Mouse (Mus musculus): Measurements from ENCODE around the gene Adgrl1. TPM values are rescaled to one million over a fixed set of nuclear protein-coding genes. Genes with fewer than 3 reads are reported as not detected.

The Adgrl1 gene
- polyA plus RNA-seq, 1 experiment from 2014 or later, result 56.8 TPM

DNA sequence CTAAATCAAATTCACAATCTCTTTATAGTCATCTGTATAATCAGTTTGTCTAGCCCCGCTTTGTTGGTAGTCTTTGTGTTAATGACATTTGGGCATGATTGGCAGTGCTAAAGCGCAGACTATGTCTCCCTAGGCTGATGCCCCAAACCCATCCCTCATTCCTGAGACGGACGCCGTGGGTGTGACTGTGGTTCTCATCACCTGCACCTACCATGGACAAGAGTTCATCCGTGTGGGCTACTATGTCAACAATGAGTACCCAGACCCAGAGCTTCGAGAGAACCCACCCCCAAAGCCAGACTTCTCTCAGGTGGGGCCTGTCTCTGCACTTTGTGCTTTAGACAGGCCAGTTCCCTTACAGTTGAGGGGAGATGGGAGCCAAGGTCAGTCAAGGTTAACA lies 67.8 kb downstream of the Adgrl1 start:
- Histone ChIP-seq H3K9ac (no peak overlapping the region), H3K36me3 (no peaks in the 10 kb centered on the region), H3K4me3 (no peak overlapping the region), H3K9me3 (no peaks in the 10 kb centered on the region), H3K27me3 (no peaks in the 10 kb centered on the region), H3K4me1 (replicated peaks) (peaks cover 8% of the 10 kb centered on the region), H3K4me2 (no peak overlapping the region), H3K27ac (replicated peaks) (no peak overlapping the region)
- ATAC-seq (ENCODE audit: low FRiP score, low read depth), result no peak
- 93% methylated on average over 7 of the region's 7 CpGs for WGBS

DNA sequence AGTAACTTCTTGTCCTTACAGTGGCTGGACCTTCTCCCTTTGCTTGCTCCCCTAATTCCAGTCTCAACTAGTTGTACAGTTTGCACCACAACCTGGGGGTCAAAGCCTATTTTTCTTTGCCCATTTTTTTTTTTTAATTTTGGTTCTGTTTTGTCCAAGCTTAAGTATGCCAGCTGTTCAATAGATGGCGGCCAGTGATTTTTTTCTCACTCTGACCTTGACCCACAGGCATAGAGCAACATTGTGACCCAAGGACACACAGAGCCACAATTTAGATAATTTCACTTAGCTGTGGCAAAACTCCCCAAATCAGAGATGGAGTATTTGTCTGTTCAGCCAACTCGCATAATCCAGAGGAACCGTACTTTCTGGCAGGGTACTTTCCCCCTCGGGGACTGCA lies 71.2 kb downstream of the Adgrl1 start:
- Histone ChIP-seq H3K4me2 (0 out of 2 replicates have a peak overlapping the region, but pooled peaks have one; percentile 66), H3K27me3 (no peaks in the 10 kb centered on the region), H3K9me3 (no peaks in the 10 kb centered on the region), H3K4me3 (no peak overlapping the region), H3K27ac (replicated peaks) (no peak overlapping the region), H3K36me3 (no peaks in the 10 kb centered on the region), H3K9ac (no peak overlapping the region), H3K4me1 (replicated peaks) (peaks cover 29% of the 10 kb centered on the region)
- 90% methylated on average over 4 of the region's 4 CpGs for WGBS
- ATAC-seq (ENCODE audit: low FRiP score, low read depth), result no peak

DNA sequence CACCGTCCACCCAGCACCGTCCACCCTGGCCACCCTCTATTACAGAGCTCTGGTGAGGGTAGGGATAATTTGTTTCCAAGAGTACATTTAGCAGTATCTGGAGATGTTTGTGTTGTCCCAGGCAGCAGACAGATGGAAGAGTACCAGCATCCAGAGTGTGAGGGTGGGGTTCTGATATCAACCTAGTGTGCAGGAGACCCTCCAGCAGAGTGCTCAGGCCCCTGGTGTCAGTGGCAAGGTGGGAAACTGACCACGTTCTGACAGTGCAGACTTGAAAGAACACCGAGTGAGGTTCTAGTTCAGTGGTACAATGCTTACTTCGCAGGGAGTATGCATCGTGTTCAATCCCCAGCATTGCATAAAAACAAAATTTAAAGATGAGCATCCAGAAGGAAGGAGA lies 71.8 kb downstream of the Adgrl1 start:
- H3K27ac ChIP-seq (replicated peaks), result peak overlapping the region; percentile 83; the same call in 1 of the 2 replicates
- WGBS, result 73% methylated on average over 6 of the region's 6 CpGs

DNA sequence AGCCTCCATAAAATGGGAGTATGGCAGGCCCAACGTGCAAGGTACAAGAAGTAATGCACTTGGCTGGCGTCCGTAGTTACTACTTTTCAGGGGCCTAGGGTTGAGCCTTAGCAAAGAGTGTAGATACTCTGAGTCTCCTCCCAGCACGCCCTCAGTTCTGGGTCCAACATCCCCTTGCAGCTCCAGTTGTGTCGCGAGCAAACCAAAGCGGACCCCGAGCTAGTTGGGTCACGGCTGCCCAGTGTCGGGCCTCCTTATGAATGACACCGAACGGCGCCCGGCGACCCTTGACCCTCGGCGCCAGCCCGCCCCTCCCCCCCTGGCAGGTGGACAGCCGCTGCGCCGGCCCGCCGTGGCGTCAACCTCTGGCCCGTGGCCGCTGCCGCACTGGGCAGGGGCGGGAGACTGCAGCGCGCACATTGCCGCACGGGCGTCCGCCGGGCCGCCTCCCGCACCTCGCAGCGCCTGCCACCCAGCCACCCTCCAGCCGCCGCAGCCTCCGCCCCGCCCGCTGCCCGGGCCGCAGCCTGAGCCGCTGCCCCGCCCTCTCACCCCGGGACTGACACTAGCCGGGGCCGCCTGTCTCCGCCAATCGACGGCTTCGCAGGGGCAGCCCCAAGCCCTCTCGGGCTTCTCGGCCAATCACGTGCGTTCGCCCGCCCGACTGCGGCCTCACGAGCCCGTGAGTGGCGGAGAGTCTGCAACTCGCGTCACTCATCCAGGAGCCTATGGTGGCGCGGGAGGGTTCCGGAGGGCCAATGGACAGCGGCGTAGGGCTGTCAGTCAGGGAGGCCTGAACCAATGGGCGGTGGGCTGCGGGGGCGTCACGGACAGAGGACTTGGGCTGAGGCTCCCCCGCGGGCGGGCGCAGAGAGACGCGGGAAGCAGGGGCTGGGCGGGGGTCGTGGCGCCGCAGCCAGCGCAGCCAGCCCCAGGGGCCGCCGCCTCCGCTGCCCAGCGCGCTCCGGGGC lies 72.5 kb downstream of the Adgrl1 start, which contains the start of gene Prkaca:
Prkaca (plus strand) TSS at position 844 of the 971 bp plus-strand sequence.
- H3K9me3 ChIP-seq, result no peaks in the 10 kb centered on the region
- peak within 1 kb of the TSS; percentile 94 for H3K4me2 ChIP-seq
- H3K4me1 ChIP-seq (replicated peaks), result peaks cover 41% of the 10 kb centered on the region
- no peaks in the 10 kb centered on the region for H3K36me3 ChIP-seq
- 0% methylated on average over 88 of the region's 94 CpGs for WGBS
- peak within 1 kb of the TSS; percentile 98 for H3K9ac ChIP-seq
- no peaks in the 10 kb centered on the region for H3K27me3 ChIP-seq
- peak within 1 kb of the TSS; percentile 89 for H3K27ac ChIP-seq (replicated peaks)
- peak; percentile 100 for ATAC-seq (ENCODE audit: low FRiP score, low read depth)
- H3K4me3 ChIP-seq, result peak within 1 kb of the TSS; percentile 98

More for the DNA sequence above, 71.8 kb downstream of the Adgrl1 start:
- H3K4me2 ChIP-seq, result peak overlapping the region; percentile 66
- H3K4me1 ChIP-seq (replicated peaks), result peaks cover 33% of the 10 kb centered on the region
- no peaks in the 10 kb centered on the region for H3K36me3 ChIP-seq
- H3K27me3 ChIP-seq, result no peaks in the 10 kb centered on the region
- peak overlapping the region; percentile 69 for H3K9ac ChIP-seq
- H3K9me3 ChIP-seq, result no peaks in the 10 kb centered on the region
- peak overlapping the region; percentile 98 for H3K4me3 ChIP-seq
- ATAC-seq (ENCODE audit: low FRiP score, low read depth), result no peak

DNA sequence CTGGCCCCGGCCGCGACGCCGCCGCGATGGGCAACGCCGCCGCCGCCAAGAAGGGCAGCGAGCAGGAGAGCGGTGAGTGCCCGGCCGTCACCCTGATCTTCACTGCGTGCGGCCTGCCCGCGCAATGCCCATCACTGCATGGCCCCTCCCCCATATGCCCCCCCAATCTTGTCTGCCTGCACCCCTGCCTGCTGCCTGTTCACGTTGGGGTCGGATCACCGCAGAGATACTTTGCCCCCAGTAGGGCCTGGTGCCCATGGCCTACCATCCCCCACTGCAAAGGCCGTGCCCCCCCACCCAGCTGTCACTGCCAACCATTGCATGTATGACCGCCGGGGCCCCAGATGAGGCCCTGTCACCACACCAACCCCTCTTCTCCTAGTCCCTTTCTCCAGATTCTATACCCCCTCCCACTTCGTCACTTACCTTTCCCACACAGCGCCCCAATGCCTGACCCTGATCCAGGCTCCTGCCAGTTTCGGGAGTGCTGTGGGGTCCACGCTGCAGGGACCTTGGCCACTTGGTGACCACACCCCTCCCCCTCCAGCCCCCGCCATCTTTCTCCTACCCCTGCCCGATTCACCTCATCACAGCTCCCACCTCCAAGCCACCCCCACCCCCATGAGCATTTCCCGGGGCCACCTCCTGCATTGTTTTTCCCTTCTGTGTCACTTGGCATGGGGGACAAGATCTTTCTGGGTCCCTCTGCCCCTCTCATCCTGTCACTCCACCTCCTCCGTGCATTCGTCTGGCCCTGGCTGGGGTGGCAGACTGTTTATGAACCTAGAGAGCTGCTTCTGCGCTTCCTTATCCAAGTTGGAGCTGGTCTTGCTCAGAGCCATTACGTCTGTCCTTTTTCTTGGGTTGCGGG lies 73.5 kb downstream of the Adgrl1 start:
- Histone ChIP-seq H3K27ac (replicated peaks) (peak overlapping the region; percentile 89), H3K27me3 (no peaks in the 10 kb centered on the region), H3K9ac (peak overlapping the region; percentile 98), H3K36me3 (no peaks in the 10 kb centered on the region), H3K4me2 (peak overlapping the region; percentile 94), H3K4me3 (peak overlapping the region; percentile 98), H3K4me1 (replicated peaks) (peaks cover 50% of the 10 kb centered on the region), H3K9me3 (no peaks in the 10 kb centered on the region)
- WGBS, result 2% methylated on average over 34 of the region's 37 CpGs
- no peak; the same call in none of the 2 replicates for ATAC-seq (ENCODE audit: low FRiP score, low read depth)

DNA sequence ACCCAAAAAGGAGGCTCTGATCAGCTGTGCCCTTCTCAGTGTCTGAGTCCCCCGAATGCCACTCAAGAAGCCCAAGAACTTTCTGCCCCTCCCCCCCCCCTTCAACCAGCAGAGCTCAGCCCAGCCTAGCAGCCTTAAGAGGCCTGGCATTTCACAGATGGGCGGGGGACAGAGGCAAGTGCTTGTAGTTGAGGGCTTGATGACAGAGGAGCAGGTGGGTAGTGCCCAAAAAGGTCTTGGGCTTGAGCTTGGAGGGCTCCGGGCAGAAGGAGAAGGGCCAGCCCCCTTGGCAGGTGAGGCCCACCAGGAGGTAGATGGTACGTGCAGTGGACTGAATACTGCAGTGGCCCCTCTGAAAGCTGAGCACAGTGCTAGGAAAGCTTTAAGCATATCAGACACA lies 74.6 kb downstream of the Adgrl1 start:
- Histone ChIP-seq H3K9me3 (no peaks in the 10 kb centered on the region), H3K9ac (no peak overlapping the region), H3K4me1 (replicated peaks) (peaks cover 52% of the 10 kb centered on the region), H3K36me3 (no peaks in the 10 kb centered on the region), H3K4me3 (peak overlapping the region; percentile 98; the same call in 1 of the 2 replicates), H3K4me2 (peak overlapping the region; percentile 94), H3K27ac (replicated peaks) (no peak overlapping the region), H3K27me3 (no peaks in the 10 kb centered on the region)
- WGBS, result 81% methylated on average over 4 of the region's 4 CpGs
- ATAC-seq (ENCODE audit: low FRiP score, low read depth), result no peak

DNA sequence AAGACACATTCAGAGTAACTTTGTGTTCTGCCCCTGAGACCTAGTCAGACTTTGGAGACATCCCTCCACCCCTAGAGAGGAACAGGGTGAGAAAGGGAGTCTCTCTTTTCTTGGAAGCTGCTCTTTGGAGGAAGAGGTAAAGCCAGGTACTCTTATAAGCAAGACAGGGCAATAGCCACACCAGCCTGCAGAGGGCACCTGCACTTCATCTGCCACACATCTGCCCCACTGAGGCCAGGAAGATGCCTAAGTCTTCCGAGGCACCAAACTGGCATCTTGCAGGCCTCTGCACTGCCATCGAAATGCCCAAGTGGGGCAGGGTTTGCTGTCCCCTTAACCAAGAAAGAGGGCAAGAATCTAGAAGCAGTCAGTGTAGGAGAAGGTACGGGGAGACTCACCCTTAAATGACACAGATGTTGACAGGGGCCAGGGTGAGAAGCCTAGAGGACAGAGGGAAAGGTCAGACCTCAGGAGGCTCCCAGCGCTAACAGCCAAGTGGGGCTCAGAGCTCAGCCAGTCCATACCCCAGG lies 76.3 kb downstream of the Adgrl1 start:
- Histone ChIP-seq H3K9me3 (no peaks in the 10 kb centered on the region), H3K4me3 (no peak overlapping the region), H3K36me3 (peaks cover 10% of the 10 kb centered on the region), H3K27me3 (no peaks in the 10 kb centered on the region), H3K4me1 (replicated peaks) (peaks cover 52% of the 10 kb centered on the region), H3K4me2 (no peak overlapping the region), H3K27ac (replicated peaks) (no peak overlapping the region), H3K9ac (no peak overlapping the region)
- 88% methylated on average over 4 of the region's 4 CpGs for WGBS
- no peak for ATAC-seq (ENCODE audit: low FRiP score, low read depth)

DNA sequence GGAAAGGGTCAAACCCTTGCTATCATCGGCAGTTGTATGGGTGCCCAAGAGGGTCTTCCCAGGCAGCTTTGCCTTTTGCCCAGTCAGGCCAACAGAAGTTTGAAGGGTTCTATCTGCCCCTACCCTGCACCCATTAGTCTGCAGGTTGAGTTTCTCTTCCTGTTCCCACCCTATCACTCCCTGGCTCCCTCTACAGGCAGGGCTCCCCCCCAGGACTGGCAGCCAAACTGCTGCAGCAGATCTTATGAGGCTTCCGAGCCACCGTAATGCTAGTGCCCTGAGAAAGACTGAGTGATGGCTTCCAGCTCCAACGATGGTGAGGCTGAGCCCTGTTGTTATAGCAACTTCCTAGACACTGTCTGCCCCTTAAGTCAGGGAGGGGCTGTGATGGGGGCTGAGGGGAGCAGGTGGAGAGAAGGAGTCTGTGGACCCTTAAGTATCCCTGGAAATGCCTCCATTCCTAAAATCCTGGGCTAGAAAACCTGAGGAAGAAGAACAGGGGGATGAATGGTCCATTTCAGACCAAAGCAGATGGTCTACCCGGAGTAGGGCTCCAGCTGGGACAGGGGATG lies 77.0 kb downstream of the Adgrl1 start:
- no peak for ATAC-seq (ENCODE audit: low FRiP score, low read depth)
- 78% methylated on average over 5 of the region's 5 CpGs for WGBS
- peaks cover 46% of the 10 kb centered on the region for H3K4me1 ChIP-seq (replicated peaks)

DNA sequence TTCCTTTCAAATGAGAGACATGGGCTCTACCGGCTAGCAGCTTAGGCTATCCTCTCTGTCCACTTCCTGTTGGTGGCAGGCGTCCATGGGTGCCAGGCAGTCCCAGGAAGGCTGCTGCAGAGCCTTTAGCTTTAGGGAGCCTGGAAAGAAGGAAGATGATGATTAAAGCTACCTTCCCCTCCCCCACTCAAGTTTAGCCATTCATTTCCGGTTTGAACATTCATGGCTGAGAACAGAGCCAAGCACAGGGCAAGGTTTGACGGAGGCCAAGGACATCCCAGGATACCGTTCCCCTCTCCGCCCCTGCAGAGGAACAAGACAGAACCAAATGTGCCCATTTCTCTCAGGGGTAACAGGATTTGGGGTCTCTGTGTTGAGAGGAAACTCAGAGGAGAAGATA lies 77.7 kb downstream of the Adgrl1 start:
- Histone ChIP-seq H3K9ac (no peak overlapping the region), H3K4me3 (no peak overlapping the region), H3K27me3 (no peaks in the 10 kb centered on the region), H3K36me3 (peaks cover 23% of the 10 kb centered on the region), H3K9me3 (no peaks in the 10 kb centered on the region), H3K4me2 (peak overlapping the region; percentile 5; the same call in 1 of the 2 replicates), H3K27ac (replicated peaks) (no peak overlapping the region), H3K4me1 (replicated peaks) (peaks cover 44% of the 10 kb centered on the region)
- ATAC-seq (ENCODE audit: low FRiP score, low read depth), result no peak
- 62% methylated on average over 6 of the region's 6 CpGs for WGBS

More for the DNA sequence above, 77.0 kb downstream of the Adgrl1 start:
- Histone ChIP-seq H3K27ac (replicated peaks) (no peak overlapping the region), H3K9me3 (no peaks in the 10 kb centered on the region), H3K9ac (no peak overlapping the region), H3K27me3 (no peaks in the 10 kb centered on the region), H3K36me3 (peaks cover 17% of the 10 kb centered on the region), H3K4me2 (no peak overlapping the region), H3K4me3 (no peak overlapping the region)

DNA sequence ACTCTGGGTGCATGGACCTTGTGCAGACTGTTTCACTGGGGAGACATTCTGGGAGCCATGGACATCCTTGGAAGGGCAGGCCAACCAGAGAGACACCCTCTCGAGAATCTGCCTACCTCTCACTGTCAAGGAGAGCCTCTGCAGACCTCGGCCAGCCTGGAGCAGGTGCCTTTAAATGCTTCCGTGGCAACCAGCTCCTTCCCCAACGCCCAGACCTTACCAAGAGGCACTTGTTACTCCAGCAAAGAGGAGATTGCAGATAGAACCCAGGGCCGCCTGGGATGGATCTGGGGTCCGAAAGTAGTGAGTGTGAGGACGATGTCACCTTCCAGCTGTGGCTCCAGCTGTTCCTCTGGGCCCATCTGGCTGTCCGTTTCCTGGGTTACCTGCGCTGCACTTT lies 78.3 kb downstream of the Adgrl1 start:
- H3K4me2 ChIP-seq, result peak overlapping the region; percentile 5; the same call in 1 of the 2 replicates
- 73% methylated on average over 9 of the region's 9 CpGs for WGBS

DNA sequence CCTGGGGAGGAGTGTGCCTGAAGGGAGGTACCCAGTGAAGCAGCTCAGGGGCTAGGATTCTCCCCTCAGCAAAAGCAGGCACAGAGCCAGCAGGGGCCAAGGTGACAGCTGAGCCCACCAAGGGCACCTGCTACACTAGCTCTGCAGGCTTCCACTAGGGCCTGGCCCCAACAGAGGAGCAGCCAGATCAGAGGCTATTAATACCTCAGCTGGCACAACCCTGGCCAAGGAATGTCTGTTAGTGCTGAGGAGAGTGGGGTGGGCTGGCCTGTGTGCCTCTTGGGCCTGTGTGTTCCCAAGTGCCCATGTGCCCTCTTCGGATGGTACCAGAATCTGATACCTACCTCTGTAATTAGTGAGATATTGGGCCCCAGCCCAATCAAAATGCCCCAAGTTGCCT lies 80.3 kb downstream of the Adgrl1 start:
- 78% methylated on average over 1 of the region's 1 CpGs for WGBS
- no peak overlapping the region for H3K27ac ChIP-seq (replicated peaks)
- peaks cover 45% of the 10 kb centered on the region for H3K36me3 ChIP-seq
- H3K27me3 ChIP-seq, result no peaks in the 10 kb centered on the region
- H3K4me1 ChIP-seq (replicated peaks), result peaks cover 24% of the 10 kb centered on the region
- no peak overlapping the region for H3K9ac ChIP-seq
- H3K4me3 ChIP-seq, result no peak overlapping the region
- H3K4me2 ChIP-seq, result no peak overlapping the region
- ATAC-seq (ENCODE audit: low FRiP score, low read depth), result no peak
- H3K9me3 ChIP-seq, result no peaks in the 10 kb centered on the region

More for the DNA sequence above, 78.3 kb downstream of the Adgrl1 start:
- no peak overlapping the region for H3K27ac ChIP-seq (replicated peaks)
- no peak overlapping the region for H3K4me3 ChIP-seq
- no peak for ATAC-seq (ENCODE audit: low FRiP score, low read depth)
- H3K36me3 ChIP-seq, result peaks cover 29% of the 10 kb centered on the region
- H3K9me3 ChIP-seq, result no peaks in the 10 kb centered on the region
- no peaks in the 10 kb centered on the region for H3K27me3 ChIP-seq
- no peak overlapping the region for H3K9ac ChIP-seq
- peaks cover 44% of the 10 kb centered on the region for H3K4me1 ChIP-seq (replicated peaks)
